Mouse (Mus musculus): ENCODE data around the gene Rpl23a.
A peak's percentile ranks its signal among the peaks of the same experiment; 100 is the strongest.

The Rpl23a gene

DNA sequence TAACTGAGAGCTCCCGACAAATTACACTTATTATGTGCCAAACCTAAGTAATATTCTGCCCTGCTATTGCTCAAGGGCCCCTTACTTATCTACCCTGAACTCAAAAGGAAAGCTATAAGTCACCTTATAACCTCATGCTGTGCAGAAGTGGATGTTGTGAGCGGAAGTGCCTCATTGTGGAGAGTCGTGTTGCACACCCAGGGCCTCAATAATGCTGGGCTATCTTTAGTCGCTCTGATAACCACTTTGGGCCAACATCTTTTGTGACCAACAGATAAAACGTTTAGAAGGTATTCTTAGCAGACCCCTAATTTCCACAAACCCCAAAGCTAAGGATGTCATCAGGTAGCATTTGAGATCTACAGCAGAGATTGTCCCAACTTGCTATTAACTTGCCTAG is 42.7 kb downstream of the Rpl23a start:
- no peak for DNase-seq

DNA sequence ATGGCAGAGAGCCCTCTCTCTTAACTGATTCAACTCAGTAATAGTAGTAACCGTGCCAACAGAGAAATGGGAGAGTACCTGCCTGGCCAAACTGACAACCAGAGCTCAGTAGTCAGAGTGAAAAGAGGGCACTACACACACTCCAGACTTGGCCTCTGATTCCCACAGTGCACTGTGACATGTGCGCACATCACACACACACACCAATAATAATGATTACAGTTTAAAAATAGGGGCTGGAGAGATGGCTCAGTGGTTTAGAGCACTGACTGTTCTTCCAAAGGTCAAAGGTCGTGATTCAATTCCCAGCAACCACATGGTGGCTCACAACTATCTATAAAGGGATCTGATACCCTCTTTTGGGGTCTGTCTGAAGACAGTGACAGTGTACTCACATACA is 45.4 kb downstream of the Rpl23a start:
- no peak for DNase-seq

GRCm38 (mm10) chr11:78137584-78137983 is 45.8 kb downstream of the Rpl23a start:
- DNase-seq = no peak

- DNase-seq = no peak
These were observed 47.3 kb downstream of the Rpl23a start for GRCm38 (mm10) chr11:78136132-78136531.

DNA sequence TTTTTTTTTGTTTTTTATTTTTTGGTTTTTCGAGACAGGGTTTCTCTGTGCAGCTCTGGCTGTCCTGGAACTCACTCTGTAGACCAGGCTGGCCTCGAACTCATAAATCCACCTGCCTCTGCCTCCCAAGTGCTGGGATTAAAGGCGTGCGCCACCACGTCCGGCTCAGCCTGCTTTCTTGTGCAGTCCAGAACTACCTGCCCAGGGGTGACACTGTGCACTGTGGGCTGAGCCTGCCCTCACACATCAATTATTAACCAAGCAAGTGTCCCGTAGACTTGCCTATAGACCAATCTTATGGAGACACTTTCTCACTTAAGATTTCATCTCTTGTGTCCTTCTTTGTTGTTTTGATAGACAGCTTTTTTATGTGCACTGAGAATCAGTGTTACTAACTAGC is 48.1 kb downstream of the Rpl23a start:
- peak in 1 of 2 experiments; percentile 49 for DNase-seq

GRCm38 (mm10) chr11:78134344-78134743 is 49.0 kb downstream of the Rpl23a start:
- no peak for DNase-seq

- DNase-seq = no peak
These were observed 49.5 kb downstream of the Rpl23a start for GRCm38 (mm10) chr11:78133915-78134314.

All from kidney, postnatal 4 days (tissue).